Mouse (Mus musculus): Measurements from ENCODE around the gene Dkk1.
A peak's percentile ranks its signal among the peaks of the same experiment; 100 is the strongest.

The Dkk1 gene

DNA sequence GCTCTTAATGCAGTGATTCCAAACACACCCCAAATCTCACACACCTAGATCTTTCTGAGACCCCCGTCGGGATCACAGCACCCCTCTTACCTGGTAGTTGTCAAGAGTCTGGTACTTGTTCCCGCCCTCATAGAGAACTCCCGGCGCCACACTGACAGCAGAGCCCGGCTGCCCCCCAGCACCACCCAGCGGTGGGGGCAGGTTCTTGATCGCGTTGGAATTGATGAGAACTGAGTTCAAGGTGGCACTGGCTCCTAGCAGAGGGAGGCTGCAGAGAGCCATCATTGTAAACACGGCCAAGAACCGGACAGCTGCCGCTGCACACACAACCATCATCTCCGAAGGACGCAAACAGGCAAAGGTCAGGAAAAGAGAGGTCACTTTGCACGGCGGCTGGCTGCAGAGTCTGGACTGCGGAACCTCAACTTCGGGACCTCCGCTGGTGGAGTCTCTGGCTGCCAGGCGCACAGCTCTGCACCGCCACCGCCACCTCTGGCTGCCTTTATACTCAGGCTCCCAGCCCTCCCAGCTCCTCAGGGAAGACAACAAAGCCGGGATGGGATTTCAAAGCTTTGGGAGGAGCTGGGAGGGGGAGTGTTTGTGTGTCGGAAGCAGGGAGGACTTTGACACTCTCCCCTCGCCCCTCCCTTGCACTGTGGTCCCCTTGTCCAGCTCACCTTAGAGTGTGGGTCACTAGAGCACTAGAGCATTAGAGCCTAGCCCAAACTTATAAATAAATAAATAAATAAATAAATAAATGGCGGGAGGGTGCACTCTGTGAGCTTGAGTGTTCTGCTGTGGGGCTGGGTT, at the start of gene Dkk1:
Dkk1 (minus strand) TSS at position 622 of the 810 bp plus-strand sequence.
- peak in 1 of 2 experiments; percentile 8 for DNase-seq

GRCm38 (mm10) chr19:30586366-30586765, 36.9 kb upstream of the Dkk1 start:
- DNase-seq: no peak

DNA sequence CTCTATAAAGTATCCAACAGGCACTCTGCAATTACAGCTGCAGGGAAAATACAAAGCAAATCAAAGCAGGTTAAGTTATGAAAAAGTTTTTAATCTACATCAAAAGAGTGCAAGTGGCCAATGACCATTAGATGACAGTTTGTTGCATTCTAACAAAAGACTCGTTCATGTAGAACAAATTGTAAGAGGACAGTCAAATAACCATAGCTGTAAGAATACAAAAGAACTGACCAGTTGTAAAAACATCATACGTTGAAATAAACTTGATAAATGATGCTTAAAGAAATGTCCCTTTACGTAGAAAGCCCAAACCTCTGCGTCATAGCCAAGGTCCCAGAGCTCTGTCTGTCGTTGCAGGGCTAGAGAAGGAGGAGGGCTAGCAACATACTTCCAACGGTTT, 15.1 kb upstream of the Dkk1 start:
- no peak for DNase-seq

- no peak for DNase-seq
These were observed 14.4 kb upstream of the Dkk1 start for GRCm38 (mm10) chr19:30563876-30564275.

- DNase-seq: no peak
These were observed 8.6 kb upstream of the Dkk1 start for GRCm38 (mm10) chr19:30558024-30558423.

- peak; percentile 85 to 89 for DNase-seq
These were observed 5.0 kb upstream of the Dkk1 start for GRCm38 (mm10) chr19:30554467-30554881.

DNA sequence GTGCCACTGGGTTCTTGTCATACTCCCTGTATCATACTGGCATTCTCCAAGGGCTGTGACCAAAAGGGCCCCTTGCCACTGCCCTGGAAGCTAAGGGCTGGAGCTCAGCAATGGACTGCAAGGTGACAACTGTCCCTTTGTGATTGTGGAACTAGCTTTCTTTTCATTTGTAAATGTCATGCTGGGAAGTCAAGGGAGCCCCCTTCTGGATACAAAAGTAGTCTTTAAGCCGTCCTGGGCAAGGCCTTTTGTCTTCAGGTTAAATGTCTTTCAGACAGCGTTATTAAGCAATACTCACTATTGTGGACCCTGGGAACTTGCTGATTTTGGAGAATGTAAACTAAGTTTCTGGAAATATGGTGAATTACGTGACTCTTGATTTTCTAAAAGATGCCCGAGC, 4.3 kb upstream of the Dkk1 start:
- DNase-seq: no peak

DNA sequence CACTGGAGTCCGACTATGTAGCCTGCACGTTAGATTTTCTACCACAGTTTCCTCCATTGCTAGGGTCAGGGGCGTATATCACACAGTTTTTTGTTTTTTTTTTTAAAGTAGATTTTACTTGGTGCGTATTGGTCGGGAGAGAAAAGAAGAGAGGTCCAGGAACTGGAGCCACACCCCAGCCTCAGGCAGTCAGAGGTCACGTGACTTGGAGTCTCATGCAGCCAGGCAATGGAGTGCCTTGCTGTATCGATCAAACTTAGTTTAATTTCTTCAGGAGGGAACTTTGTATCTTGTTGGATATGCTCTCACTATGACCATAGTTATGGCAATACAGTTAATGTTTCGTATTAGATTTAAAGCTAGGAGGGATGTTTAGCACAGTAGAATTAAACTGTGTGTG, 2.8 kb upstream of the Dkk1 start:
- no peak for DNase-seq

DNA sequence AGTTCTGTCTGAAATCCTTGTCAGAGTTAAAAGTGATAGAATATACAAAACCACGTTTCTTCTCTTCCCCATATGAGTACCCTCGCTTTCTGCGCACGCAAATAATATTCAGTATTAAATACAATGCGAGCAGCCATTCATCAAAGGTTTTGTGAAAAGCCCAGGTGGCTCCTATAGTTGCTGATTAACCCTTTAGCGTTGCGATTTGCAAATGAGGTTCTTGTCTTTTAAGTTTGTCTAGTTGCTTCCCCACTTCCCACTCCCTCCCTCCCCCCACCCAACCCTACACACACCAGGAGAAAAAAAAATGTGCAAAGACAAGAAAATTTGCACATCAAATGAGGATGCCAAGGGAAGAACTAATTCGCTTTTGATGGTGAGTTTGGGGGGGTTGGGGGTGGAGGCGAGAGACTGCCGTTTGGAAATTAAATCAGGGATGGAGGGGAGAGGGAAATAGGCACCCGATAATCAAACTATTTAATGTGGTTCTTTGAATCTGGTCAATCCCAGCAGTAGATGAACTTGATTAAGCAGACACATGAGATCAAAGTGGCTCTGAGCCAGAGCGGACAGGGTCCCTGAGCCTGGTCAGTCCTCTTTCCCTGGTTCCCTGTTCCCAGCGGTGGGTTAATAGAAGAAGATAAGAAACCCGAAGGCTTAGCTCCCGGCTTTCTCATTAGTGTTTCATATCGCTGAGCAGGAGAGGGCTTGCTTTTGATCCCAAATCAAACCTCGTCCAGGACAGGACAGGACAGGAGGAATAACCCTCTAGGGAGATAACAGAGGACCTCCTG, 586 bp upstream of the Dkk1 start:
- DNase-seq: peak in 1 of 2 experiments; percentile 8

- peak; percentile 13 to 14 for DNase-seq
These were observed 938 bp downstream of the Dkk1 start for GRCm38 (mm10) chr19:30548411-30549043.

DNA sequence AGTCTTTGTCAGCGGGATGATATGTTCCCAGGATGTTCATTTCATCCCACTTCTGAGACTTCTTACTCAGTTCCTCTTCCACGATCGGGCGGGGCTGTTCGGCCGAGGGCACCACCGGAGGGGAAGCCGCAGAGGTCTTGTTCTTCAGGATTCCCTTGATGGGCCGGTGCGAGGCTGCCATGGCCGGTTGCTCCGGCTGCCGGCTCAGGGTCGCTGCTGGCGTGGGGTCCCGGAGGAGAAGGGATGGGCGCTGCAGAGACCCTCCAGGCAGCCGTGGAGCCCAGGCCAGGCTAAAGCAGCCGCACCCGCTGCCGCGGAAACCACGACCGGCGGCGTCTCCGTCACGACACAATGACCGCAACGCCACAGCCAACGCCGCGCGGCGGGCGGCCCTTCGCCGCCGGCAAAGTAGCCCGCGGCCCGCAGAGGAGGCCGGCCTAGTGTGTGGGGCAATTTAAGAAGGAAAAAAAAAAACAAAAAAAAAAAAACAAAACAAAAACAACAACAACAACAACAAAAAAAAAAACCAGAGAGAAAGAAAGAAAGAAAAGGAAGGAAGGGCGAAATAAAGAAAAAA, 10.0 kb downstream of the Dkk1 start:
- peak; percentile 7 to 16 for DNase-seq

DNA sequence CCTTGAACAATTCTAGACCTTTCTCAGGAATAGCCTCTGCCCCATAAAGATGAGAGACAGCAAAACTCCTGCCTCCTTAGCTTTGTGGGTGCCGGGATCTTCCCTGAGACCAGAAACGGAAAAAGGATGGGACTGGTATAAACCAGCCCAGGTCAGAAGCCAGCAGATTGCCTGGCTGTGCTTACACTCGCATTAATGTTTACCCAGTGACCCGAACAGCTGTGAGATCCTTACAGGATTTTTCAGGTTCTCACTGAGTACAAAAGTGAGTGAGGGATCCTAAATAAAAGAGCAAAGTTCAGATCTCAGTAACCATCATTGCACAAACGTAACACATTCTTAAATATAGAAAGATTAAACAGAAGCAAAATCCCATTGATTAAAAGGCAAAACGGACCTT, 32.7 kb downstream of the Dkk1 start:
- no peak for DNase-seq

- DNase-seq: no peak
These were observed 39.0 kb downstream of the Dkk1 start for GRCm38 (mm10) chr19:30510481-30510880.

GRCm38 (mm10) chr19:30505497-30505896, 44.0 kb downstream of the Dkk1 start:
- no peak for DNase-seq
